Mouse (Mus musculus) embryo, embryonic 11.5 days (tissue): Measurements from ENCODE around the gene Nrap.

Source experiments
- DNase-seq: peaks from one replicate; pipeline ENCODE4 v3.0.0-alpha.2; 2012; ENCODE audit warnings: low read depth, low spot score

The Nrap gene

DNA sequence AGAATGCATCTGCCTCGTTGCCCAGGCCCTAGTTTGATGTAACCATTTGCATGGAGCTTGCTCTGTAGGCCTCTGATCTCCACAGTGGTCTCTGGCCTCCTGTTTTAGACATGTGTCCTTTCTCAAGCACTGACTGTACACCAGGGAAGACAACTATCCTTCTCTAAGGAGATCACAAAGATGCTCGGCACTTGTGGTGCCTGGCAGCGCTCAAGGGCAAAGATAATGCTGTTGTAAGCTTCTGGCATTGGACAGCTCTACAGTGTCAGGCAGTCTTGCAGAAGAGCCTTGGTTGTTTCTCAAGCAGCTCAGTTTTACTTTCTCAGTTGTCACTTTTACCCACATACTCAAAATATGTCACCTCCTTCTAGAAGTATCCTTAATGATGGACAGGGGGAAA lies 73.3 kb downstream of the Nrap start:
- DNase-seq = no peak

DNA sequence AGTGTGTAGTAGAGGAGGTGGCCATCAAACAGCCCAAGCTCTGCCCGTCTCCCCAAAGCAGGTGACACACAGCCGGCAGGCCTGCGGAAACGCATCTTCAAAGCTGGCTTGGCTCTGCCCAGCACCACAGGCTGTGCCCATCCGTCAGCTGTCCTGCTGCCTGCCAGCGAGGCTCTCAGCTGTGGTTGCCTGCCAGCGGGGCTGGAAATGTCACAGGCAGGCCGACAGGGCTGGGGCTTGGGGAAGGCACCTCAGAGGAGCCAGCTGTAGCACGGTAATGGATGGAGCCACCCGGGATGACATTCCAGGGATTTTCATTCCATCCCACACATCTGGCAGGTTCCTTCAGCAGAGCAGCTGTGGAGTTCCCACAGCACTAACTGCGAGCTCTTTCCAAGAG lies 89.0 kb downstream of the Nrap start:
- no peak for DNase-seq

GRCm38 (mm10) chr19:56297264-56297663 lies 92.6 kb downstream of the Nrap start:
- no peak for DNase-seq

DNA sequence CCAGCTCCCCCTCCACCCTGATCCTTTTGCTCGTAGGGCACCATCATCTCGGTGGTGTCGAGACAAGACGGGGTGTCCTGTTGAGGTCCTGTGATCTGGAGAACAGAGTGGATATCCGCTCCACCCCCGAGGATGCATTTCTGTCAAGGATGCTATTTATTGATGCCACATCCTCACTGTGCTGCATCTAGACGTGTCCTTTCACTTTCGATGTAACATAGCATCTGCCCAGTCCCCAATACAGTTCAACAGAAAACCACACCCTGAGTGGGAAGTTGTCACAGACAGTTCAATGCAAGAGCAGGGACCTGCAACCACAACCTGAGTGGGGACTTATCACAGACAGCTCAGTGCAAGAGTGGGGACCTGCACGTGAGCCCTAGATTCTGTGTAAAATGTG lies 93.2 kb downstream of the Nrap start:
- no peak for DNase-seq

GRCm38 (mm10) chr19:56294654-56295399 lies 95.0 kb downstream of the Nrap start:
- peak; percentile 55 for DNase-seq

DNA sequence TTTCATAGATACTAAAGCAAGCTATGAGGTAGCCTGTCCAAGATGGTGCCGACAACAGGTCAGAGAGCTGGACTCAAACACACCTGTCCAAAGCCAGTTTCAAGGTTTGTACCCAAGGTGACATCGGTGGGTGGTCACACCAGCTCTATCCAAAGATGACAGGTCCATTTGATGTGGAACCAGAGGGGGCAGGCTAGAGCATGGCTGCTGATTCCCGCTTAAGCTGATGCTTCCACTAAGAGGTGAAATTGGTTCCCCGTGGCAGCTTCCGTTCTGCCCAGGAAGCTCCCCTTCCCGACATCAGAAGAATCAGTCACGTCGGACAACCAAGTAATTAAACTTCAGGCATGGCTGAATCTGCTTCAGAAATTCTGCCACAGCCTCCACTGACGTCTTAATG lies 97.5 kb downstream of the Nrap start:
- no peak for DNase-seq

DNA sequence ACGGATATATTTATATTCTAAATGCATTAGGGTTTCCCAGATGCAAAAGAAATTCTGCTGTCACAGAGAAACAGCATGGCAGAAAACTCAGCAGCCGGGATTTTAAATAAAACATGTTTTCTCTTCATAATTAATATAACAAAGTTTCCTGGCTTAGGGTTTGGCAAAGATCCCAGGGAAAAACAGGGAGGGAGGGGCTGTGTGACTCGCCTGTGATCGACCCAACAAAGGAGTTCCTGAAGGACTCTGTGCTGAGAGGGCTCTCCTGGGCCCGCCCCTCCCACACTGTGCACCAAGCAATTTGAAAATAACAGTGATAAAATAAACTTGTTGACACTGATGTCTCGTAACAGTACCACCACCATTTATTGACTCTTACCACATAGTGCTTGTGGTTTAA lies 97.9 kb downstream of the Nrap start:
- no peak for DNase-seq

- no peak for DNase-seq
These were observed 100.2 kb downstream of the Nrap start for GRCm38 (mm10) chr19:56289642-56290041.

GRCm38 (mm10) chr19:56288436-56288835 lies 101.4 kb downstream of the Nrap start:
- DNase-seq = no peak

DNA sequence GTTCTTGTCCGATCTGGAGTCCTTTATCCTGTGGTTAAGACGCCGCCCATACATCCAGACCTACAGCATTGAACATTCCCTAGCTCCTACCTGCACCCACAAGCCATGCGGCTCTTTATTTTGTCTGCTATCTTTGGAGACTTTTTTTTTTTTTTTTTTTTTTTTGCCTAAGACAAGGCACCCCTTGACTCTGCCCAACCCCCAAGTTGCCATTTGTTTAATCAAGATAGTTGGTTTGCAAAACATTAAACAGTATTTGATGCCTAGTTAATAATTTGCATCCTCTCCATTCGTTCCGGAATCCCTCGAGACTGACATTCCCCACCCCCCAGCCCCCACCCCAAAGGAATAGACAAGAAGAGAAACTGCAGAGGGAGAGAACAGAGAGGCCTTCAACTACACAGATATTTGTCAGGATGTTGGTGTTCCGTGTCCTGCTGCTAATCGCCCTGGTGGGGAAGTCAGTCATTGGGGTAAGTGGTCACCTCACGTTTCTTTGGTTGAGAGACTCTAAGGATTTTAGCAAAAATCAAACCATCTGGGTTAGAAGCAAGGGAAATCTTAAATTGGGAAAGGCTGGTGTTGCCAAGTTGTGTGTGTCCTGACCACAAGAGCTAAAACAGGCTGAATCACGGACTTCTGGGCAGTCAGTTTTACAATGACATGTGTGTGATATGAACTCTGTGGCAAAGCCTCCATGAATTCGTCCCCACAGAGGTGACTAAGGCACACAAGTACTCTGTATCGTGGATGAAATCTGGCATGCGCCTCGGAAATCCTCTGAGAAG lies 102.1 kb downstream of the Nrap start:
- DNase-seq = no peak

- DNase-seq = no peak
These were observed 103.0 kb downstream of the Nrap start, which contains the start of gene Habp2 for GRCm38 (mm10) chr19:56286866-56287265. Habp2 (plus strand) TSS chr19:56287137.

- no peak for DNase-seq
These were observed 104.6 kb downstream of the Nrap start for GRCm38 (mm10) chr19:56285222-56285621.

GRCm38 (mm10) chr19:56278366-56278765 lies 111.5 kb downstream of the Nrap start:
- DNase-seq = no peak

DNA sequence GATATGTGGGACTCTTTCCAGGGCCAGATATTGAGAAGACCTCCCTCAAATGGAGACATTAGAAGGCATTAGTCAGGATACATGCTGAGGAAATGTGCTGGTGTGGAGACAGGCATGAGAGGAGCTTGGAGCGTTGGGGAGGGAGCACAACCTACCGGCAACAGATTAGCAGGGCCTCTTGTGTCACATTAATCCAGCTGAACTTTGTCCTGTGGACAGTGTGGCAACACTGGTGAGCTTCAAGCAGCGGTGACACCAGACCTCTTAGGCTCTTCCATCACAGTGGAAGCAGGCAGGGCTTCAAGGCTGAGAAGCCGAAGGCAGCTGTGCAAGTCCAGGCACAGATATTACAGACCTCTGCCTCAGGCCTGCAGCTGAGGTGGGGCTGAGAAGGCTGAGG lies 111.9 kb downstream of the Nrap start:
- no peak for DNase-seq

GRCm38 (mm10) chr19:56277140-56277804 lies 112.6 kb downstream of the Nrap start:
- no peak for DNase-seq

DNA sequence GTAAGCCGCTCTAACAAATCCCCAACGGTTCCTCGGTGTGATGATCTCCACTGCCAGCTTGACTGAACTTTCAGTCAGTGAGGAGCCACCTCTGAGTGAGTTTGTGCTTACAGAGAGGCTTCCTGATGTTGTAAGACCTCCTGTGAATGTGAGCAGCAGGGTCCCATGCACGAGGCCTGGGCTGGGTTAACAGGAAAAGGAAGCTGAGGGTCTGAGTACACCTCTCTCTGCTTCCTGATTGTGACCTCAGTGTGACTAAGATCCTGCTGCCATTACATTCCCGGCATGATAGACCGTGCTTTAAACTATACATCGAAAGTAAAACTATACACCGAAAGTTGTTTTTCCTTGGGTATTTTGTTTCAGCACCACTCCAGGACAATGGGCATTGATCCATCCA lies 117.8 kb downstream of the Nrap start:
- DNase-seq = no peak
